Mouse (Mus musculus) adrenal gland, postnatal 14 days (tissue): ENCODE results near the gene Gm49378. TPM values are rescaled to one million over a fixed set of nuclear protein-coding genes. Genes with fewer than 3 reads are reported as not detected.
A peak's percentile ranks its signal among the peaks of the same experiment; 100 is the strongest.

Experiments used
- DNase-seq: peaks from one replicate; pipeline ENCODE4 v3.0.0; 2021; ENCODE audit warnings: mixed read lengths
- total RNA-seq: library from RNA; stranded (reverse); gene quantifications from 2 replicates; pipeline ENCODE4 v1.2.3, GENCODE M21; 2021

Gene Gm49378
- total RNA-seq, 1 experiment from 2014 or later: 2.4 TPM

DNA sequence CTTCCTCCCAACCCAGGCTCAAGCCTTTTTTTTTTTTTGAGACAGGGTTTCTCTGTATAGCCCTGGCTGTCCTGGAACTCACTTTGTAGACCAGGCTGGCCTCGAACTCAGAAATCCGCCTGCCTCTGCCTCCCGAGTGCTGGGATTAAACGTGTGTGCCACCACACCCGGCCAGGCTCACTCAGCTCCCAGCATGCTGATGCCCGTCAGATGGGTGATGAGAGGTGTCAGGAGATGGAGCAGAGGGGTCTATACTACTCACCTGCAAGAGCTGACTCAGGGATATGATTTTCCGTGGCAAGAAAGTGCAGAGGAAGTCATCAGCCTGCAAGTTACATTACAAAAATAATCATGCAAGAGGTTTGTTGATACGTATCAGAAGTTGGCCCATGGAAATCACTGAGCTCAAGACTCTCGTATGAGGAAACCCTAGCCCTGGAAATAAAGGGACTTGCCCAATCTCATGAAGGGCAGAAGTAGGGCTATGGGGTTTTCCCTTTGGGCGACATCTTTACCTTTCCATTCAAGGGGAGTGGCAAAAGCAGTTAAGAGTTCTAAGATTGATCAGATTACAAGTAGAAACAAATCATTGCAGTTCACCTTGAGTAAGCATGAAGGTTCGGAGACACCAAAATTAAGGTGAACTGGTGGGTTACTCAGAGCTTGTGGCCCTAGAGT, 47.8 kb downstream of the Gm49378 start:
- no peak for DNase-seq

DNA sequence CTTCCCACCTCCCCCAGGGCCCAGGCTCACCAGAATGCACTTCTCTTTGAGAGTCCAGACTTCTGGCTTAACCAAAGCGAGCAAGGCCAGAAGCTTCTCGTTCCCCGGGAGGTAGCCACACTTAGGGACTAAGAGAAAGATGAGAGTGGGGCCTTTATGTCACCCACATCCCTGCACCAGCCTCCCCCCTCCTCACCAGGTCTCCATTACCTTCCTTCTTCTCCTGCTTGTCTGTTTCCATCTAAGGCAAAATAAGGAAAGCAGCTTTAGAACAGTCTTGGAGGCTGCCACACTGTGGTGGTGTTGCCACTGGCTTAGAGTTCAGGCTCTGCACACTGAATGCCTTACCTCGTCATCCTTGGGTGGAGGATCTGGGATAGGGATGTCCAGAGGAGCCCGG, 48.4 kb downstream of the Gm49378 start:
- no peak for DNase-seq

DNA sequence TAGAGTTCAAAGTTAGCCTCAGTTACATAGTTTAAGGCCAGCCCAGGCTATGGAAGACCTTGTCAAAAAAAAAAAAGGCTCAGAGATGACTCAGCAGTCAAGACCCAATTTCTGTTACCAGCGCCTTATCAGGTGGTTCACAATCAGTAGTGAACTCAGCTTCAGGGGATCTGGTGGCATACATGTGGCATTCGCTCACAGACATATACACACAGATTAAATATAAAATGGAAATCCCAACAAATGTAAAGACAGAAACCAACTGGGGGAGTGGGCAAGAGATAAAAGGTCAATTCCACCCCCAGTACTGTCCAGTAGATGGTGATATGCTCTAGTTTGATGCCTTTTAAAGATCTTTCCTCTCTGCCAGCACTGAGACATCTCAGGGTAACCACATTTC, 51.5 kb downstream of the Gm49378 start:
- no peak for DNase-seq

DNA sequence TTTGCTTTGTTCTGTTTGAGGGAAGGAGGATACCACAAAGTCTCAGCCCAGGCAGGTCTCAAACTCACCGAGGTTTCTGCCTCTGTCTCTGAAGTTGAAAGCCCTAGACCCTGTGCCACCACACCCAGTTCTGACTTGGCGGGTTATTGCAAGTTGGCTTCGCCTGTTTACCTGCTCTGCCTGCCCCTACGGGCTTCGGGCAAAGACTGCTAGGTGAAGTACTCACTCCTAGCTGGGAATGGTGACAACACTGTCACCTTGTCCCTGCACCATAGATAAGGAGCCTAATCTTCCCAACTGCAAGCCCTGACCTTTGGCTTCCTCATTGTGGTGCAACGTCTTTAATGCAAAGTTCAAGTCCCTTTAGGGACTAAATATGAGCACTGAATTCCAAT, 52.1 kb downstream of the Gm49378 start:
- DNase-seq: no peak

DNA sequence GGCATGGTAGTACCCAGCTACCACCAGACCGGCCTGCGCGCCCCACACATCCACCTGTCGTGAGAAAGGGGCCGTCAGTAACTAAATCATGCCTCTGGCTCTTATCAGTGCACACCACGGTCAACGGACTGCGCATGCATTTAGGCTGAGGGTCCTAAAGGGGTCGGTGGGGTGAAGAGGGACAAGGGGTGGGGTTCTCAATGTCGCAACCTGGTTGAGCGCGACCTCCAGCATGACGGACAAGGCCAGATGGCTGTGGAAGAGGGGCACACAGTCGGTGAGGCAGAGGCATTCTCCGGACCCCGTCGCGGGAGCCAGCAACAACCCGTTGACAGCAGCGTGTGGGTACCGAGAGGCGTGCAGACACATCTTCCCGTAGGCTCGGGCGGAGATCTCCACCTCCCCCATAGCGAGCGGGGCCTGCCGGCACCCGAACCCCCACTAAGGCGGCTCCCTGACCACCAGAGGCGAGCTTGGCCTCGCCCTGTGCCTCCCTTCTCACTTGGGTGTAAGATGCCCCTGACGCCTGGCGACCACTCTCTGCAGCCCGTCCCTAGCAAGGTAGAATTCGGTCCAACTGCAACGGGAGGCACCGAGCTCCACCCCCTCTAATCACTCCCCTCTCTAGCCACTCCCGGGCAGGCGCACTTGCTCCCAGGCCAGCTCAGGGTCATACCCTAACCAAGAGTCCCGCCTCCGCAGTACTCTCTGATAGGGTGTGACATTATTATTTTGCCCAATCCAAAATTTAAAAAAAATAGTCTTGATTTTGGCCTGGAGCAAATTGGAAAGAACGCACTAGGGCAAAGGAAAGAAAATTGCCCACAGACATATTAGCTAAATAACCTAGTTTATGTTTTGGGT, 52.8 kb downstream of the Gm49378 start, which contains the start of gene Emc9:
TSS of gene Emc9 (minus strand) at position 601 of the 864 bp plus-strand sequence.
- DNase-seq: peak; percentile 95

DNA sequence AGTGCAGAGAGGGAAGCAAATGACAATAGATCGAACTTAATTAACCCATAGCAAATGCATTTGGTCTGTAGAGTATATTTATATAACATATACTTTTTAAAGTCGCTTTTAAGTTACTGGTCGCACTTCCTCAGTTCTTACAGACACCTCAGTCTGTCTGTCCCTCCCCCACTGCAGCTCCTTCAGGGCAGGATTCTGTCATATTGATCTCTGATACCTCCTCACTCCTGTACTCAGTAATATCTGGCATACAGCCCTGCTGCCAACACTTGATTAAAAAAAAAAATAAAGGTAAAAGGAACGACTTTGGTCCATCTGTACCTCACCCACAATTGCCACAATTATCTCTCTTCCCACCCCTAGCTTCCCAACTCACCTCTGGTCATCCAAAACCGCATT, 53.4 kb downstream of the Gm49378 start:
- DNase-seq: no peak

DNA sequence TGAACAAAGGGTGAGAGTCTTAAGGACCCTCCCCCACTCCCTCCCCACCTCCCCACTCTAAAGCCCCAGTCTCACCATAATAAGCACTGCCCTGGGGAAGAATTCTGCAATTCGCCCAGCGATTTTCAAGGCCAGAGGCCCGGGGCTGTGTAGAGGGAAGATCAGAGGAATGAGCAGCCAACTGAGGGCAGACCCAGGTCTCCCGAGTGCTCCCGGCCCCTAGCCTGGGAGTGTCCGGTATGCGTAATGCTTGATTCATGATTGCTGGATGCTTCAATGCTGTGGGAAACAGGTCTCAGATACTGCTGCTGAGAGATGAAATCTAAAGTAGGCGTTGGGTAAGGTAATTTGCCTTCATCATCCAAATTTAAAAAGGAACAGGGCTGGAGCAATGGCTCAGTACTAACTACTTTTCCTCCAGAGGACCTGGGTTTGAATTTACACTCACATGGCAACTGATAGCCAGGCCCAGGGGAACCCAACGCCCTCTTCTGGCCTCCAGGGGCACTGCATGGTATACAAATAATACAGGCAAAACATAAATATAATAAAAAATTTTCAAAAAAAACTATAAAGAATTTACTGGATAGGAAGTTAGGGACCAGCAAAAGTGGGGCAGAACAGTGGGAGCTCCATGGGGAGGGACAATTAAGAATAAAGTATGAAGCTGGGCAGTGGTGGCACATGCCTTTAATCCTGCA, 55.6 kb downstream of the Gm49378 start:
- DNase-seq: peak; percentile 43

DNA sequence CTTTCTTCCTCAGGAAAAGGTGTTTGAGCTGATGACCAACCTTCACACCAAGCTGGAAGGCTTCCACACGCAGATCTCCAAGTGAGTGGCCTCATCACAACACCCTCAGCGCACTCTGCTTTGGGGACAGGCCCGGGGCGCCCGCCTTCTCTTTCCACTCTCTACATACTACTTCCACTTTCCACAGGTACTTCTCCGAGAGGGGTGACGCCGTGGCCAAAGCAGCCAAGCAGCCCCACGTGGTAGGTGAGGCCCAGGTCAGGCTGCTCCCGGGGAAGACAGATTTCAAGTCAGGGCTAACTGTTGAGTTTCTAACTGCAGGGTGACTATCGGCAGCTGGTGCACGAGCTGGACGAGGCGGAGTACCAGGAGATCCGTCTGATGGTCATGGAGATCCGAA, 57.0 kb downstream of the Gm49378 start:
- DNase-seq: no peak

DNA sequence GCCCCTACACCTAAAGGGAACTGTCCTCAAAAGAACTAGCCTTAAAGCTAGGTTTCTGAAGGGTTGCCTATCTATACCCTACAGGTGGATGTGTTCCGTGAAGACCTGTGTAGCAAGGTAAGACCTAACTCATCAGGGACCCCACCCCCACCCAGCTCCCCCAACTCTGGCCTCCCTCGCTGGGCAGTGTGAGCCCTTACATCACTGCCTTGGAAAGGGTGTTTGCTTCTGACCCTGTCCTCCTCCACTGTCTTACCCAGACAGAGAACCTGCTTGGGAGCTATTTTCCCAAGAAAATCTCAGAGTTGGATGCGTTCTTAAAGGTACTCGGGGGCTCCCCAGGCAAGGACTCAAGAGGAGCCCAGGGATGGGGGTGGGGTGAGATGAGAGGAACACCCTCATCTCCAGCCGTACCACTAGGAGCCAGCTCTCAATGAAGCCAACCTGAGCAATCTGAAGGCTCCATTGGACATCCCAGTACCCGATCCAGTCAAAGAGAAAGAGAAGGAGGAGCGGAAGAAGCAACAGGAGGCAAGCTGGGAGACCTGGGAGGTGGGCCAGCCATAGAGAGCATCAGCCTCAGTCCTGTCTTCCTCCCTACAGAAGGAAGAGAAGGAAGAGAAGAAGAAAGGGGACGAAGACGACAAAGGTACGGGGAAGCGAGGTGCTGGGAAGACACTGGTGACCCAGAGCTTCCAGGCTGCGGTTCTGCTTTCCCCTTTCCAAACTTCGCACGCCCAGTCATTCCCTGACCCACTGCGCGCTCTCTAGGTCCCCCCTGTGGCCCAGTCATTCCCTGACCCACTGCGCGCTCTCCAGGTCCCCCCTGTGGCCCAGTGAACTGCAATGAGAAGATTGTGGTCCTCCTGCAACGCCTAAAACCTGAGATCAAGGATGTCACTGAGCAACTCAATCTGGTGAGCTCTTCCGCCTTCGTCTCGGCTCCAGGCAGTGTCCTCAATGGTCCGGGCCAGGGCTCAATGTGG, 57.9 kb downstream of the Gm49378 start:
- DNase-seq: no peak

Other genes with a start within 250 kb of the Gm49378 start
- gene Dhrs4, start 159.1 kb downstream of the Gm49378 start, total RNA-seq: 130 and 149 TPM in 2 replicates
- gene Carmil3, start 147.2 kb downstream of the Gm49378 start, total RNA-seq: 6.9 TPM in 2 replicates
- 0.45 TPM in 1 of 2 replicates, not detected in the other for gene Cpne6, start 127.5 kb downstream of the Gm49378 start, total RNA-seq
- gene Nrl, start 112.9 kb downstream of the Gm49378 start, total RNA-seq: not detected in 2 replicates
- gene Pck2, start 97.6 kb downstream of the Gm49378 start, total RNA-seq: 35.1 and 42.8 TPM in 2 replicates
- 99.9 and 118 TPM in 2 replicates for gene Dcaf11, start 77.9 kb downstream of the Gm49378 start, total RNA-seq
- gene A730061H03Rik, start 77.5 kb downstream of the Gm49378 start, total RNA-seq: 1.2 TPM in 1 of 2 replicates, not detected in the other
- gene Fitm1, start 62.3 kb downstream of the Gm49378 start, total RNA-seq: 0.79 and 2.1 TPM in 2 replicates
- gene Psme1, start 59.8 kb downstream of the Gm49378 start, total RNA-seq: 316 and 330 TPM in 2 replicates
- 37.5 and 45.2 TPM in 2 replicates for gene Emc9, start 52.6 kb downstream of the Gm49378 start, total RNA-seq
- 349 and 376 TPM in 2 replicates for gene Psme2, start 46.8 kb downstream of the Gm49378 start, total RNA-seq
- 24.8 and 37.7 TPM in 2 replicates for gene Rnf31, start 46.2 kb downstream of the Gm49378 start, total RNA-seq
- gene Irf9, start 34.3 kb downstream of the Gm49378 start, total RNA-seq: 12.9 and 16.7 TPM in 2 replicates
- gene Rec8, start 19.9 kb downstream of the Gm49378 start, total RNA-seq: 4.4 and 6.9 TPM in 2 replicates
- gene Ipo4, start 1.9 kb downstream of the Gm49378 start, total RNA-seq: 78.2 and 105 TPM in 2 replicates
- gene Tm9sf1, start 5.9 kb upstream of the Gm49378 start, total RNA-seq: 68.4 and 78.5 TPM in 2 replicates
- gene Tssk4, start 12.3 kb upstream of the Gm49378 start, total RNA-seq: 1.9 and 3.1 TPM in 2 replicates
- gene Mdp1, start 22.6 kb upstream of the Gm49378 start, total RNA-seq: 50.4 and 60.3 TPM in 2 replicates
- 24.0 and 25.8 TPM in 2 replicates for gene Gmpr2, start 34.0 kb upstream of the Gm49378 start, total RNA-seq
- gene Nedd8, start 34.2 kb upstream of the Gm49378 start, total RNA-seq: 297 and 307 TPM in 2 replicates
- gene Tinf2, start 43.9 kb upstream of the Gm49378 start, total RNA-seq: 26.1 and 27.4 TPM in 2 replicates
- gene Tgm1, start 76.0 kb upstream of the Gm49378 start, total RNA-seq: 0.74 and 2.3 TPM in 2 replicates
- 19.5 and 21.1 TPM in 2 replicates for gene Rabggta, start 84.4 kb upstream of the Gm49378 start, total RNA-seq
- gene Dhrs1, start 107.8 kb upstream of the Gm49378 start, total RNA-seq: 81.5 and 93.6 TPM in 2 replicates
- 15.9 and 16.2 TPM in 2 replicates for gene Nop9, start 107.8 kb upstream of the Gm49378 start, total RNA-seq
- 1.7 and 22.1 TPM in 2 replicates for gene Cideb, start 120.6 kb upstream of the Gm49378 start, total RNA-seq
- gene Ltb4r2, start 123.5 kb upstream of the Gm49378 start, total RNA-seq: 0.11 and 0.37 TPM in 2 replicates
- gene Ltb4r1, start 128.1 kb upstream of the Gm49378 start, total RNA-seq: 0.48 and 0.71 TPM in 2 replicates
- gene Adcy4, start 146.2 kb upstream of the Gm49378 start, total RNA-seq: 14.3 and 17.3 TPM in 2 replicates
- 5.2 and 7.8 TPM in 2 replicates for gene Ripk3, start 151.0 kb upstream of the Gm49378 start, total RNA-seq
- gene Nfatc4, start 185.2 kb upstream of the Gm49378 start, total RNA-seq: 23.8 and 31.2 TPM in 2 replicates
- gene Nynrin, start 216.1 kb upstream of the Gm49378 start, total RNA-seq: 14.1 and 18.8 TPM in 2 replicates
- 0.11 and 0.34 TPM in 2 replicates for gene Cbln3, start 246.5 kb upstream of the Gm49378 start, total RNA-seq
- gene Khnyn, start 247.1 kb upstream of the Gm49378 start, total RNA-seq: 19.2 and 23.8 TPM in 2 replicates